In the genomic region with DNA sequence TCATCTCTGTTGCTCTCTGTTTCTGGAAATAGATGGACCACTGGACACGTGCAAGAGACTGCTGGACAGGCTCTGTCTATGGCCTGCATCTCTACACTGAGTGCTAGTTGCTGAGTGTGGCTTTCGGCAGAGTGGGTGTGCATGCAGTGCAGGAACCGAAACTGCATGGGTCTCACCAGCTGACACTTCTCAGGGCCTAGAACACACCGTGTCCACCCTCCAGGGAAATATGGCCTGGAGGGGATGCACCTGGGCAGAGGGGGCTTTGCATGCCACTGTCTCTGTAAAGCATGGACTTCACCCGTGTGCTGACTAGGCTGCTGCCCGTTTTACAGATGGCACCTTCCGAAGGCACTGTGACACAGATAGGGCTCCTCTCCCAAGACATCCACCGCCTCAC, we compare ENCODE assay signal across 27 mouse cellular contexts. TPM values are rescaled to one million over a fixed set of nuclear protein-coding genes. Genes with fewer than 3 reads are reported as not detected.
A peak's percentile ranks its signal among the peaks of the same experiment; 100 is the strongest.
DNase-seq lines count a peak whose midpoint lies in the region; ATAC-seq and TF ChIP-seq lines count a peak whose summit lies in the region.
"Had no signal": no experiment of that assay in that cellular context is flagged by ENCODE, and none has a peak within 500 bp of the region (broad histone marks: within the 10 kb centered on the region; RNA-seq: fewer than 3 reads in every experiment).

No protein-coding gene starts in this region.

- dilution Hi-C loops in CH12.LX (cut with MboI; ENCODE audit: extremely low pct_ligation_motif_present, extremely low pct_unique_long_range_greater_than_20kb, low sequenced_read_pairs) = no loop called here

- H3K27ac ChIP-seq in CH12.LX (ENCODE audit: insufficient read depth, low read depth) = peak overlapping the region; percentile 64
- H3K27ac ChIP-seq in stomach, postnatal 0 days (replicated peaks) = no peak overlapping the region
- H3K27ac ChIP-seq: embryonic facial prominence, embryonic 10.5 days; embryonic facial prominence, embryonic 12.5 days; forebrain, embryonic 13.5 days; forebrain, embryonic 15.5 days had no signal

- ATAC-seq in stomach, postnatal 0 days (ENCODE audit: low FRiP score, low TSS enrichment) = no peak
- ATAC-seq: CD4-positive, CD25-positive, alpha-beta regulatory T cell, adult 4 months; forebrain, embryonic 13.5 days; forebrain, embryonic 15.5 days; forebrain, postnatal 0 days had no signal

- H3K79me2 ChIP-seq in CH12.LX (replicated peaks; ENCODE audit: control insufficient read depth, extremely low read depth, insufficient read depth, poor library complexity, severe bottlenecking) = no peaks in the 10 kb centered on the region

- no peak overlapping the region for H3K9ac ChIP-seq in CH12.LX (ENCODE audit: insufficient read depth, low read depth)
- H3K9ac ChIP-seq in stomach, postnatal 0 days (ENCODE audit: low read length) = no peak overlapping the region
- H3K9ac ChIP-seq: embryonic facial prominence, embryonic 12.5 days; forebrain, embryonic 13.5 days; forebrain, embryonic 15.5 days; forebrain, postnatal 0 days had no signal

- WGBS in stomach, postnatal 0 days = 87% methylated on average over 8 of the region's 8 CpGs

- H3K27me3 ChIP-seq in CH12.LX (replicated peaks) = no peaks in the 10 kb centered on the region
- no peaks in the 10 kb centered on the region for H3K27me3 ChIP-seq in stomach, postnatal 0 days (ENCODE audit: control insufficient read depth, insufficient read depth, low read length)
- H3K27me3 ChIP-seq: embryonic facial prominence, embryonic 12.5 days; forebrain, embryonic 13.5 days; forebrain, embryonic 15.5 days had no signal

- no peak for TF ChIP-seq POLR2A in CH12.LX (IDR thresholded peaks at IDR 0.05; ENCODE audit: low read depth, low read length)

- in situ Hi-C loops in CH12.LX (cut with MboI; ENCODE audit: low pct_ligation_motif_present, low pct_unique_long_range_greater_than_20kb, low sequenced_read_pairs) = no loop called here

- H3K4me1 ChIP-seq in CH12.LX (ENCODE audit: control insufficient read depth in 1 of 2, insufficient read depth in 2 of 2) = peaks cover 32 to 55% of the 10 kb centered on the region in 2 experiments
- H3K4me1 ChIP-seq in stomach, postnatal 0 days (replicated peaks; ENCODE audit: control insufficient read depth, insufficient read depth) = no peaks in the 10 kb centered on the region
- H3K4me1 ChIP-seq: embryonic facial prominence, embryonic 10.5 days; embryonic facial prominence, embryonic 12.5 days; forebrain, embryonic 13.5 days; forebrain, embryonic 15.5 days had no signal

- no peak for TF ChIP-seq CTCF in CH12.LX (conservative IDR thresholded peaks at IDR 0.05 in 1 of 2, IDR thresholded peaks at IDR 0.05 in 1 of 2; ENCODE audit: low read depth in 2 of 2, low read length in 2 of 2)
- no peak for TF ChIP-seq CTCF in stomach, postnatal 0 days (IDR thresholded peaks at IDR 0.05; ENCODE audit: low read depth)

- no peak for TF ChIP-seq RAD21 in CH12.LX (IDR thresholded peaks at IDR 0.05; ENCODE audit: low read depth, low read length)

- H3K9me3 ChIP-seq in CH12.LX (replicated peaks; ENCODE audit: low read length) = no peaks in the 10 kb centered on the region
- no peaks in the 10 kb centered on the region for H3K9me3 ChIP-seq in stomach, postnatal 0 days (ENCODE audit: control insufficient read depth, low read length)
- H3K9me3 ChIP-seq: embryonic facial prominence, embryonic 10.5 days; embryonic facial prominence, embryonic 12.5 days; forebrain, embryonic 13.5 days; forebrain, embryonic 15.5 days had no signal

- H3K4me2 ChIP-seq in CH12.LX (ENCODE audit: insufficient read depth, low read depth, poor library complexity, severe bottlenecking) = 0 out of 2 replicates have a peak overlapping the region, but pooled peaks have one; percentile 8
- H3K4me2 ChIP-seq in stomach, postnatal 0 days (replicated peaks; ENCODE audit: low read depth) = no peak overlapping the region
- H3K4me2 ChIP-seq: embryonic facial prominence, embryonic 12.5 days; forebrain, embryonic 13.5 days; forebrain, embryonic 15.5 days had no signal

- peaks cover 50 to 81% of the 10 kb centered on the region in 2 experiments for H3K36me3 ChIP-seq in CH12.LX (replicated peaks in 1 of 2; ENCODE audit: control insufficient read depth in 1 of 2, insufficient read depth in 1 of 2, low read length in 1 of 2)
- peaks cover 17% of the 10 kb centered on the region for H3K36me3 ChIP-seq in stomach, postnatal 0 days (ENCODE audit: control insufficient read depth, insufficient read depth, low read length)
- H3K36me3 ChIP-seq: forebrain, embryonic 15.5 days had no signal

- peak; percentile 85 for DNase-seq in heart, adult 11 months
- no peak for DNase-seq in heart, postnatal 25 days (ENCODE audit: low spot score)
- DNase-seq in A20 (ENCODE audit: low read depth, low spot score) = peak; percentile 52
- peak; percentile 75 for DNase-seq in CH12.LX (ENCODE audit: extremely low read depth)
- peak; percentile 11 for DNase-seq in stomach, postnatal 0 days (ENCODE audit: low spot score)
- no peak for DNase-seq in adrenal gland, adult 8-10 months
- no peak for DNase-seq in cerebellum, adult 9-10 months
- DNase-seq: adrenal gland, adult 2 months; adrenal gland, postnatal 14 days; adrenal gland, postnatal 36 days; cerebellum, adult 11-12 months; cerebellum, adult 2 months; cerebellum, adult 9-11 months; cerebellum, postnatal 14 days; cerebellum, postnatal 36 days; embryo, embryonic 11 days; forebrain, postnatal 0 days had no signal

- peak; percentile 87 for TF ChIP-seq EP300 in CH12.LX (IDR thresholded peaks at IDR 0.05; ENCODE audit: low read length)
- no peak for TF ChIP-seq EP300 in stomach, postnatal 0 days (optimal IDR thresholded peaks at IDR 0.05)

- H3K4me3 ChIP-seq in CH12.LX (replicated peaks in 1 of 3; ENCODE audit: low read depth in 2 of 3, low read length in 2 of 3, poor library complexity in 1 of 3) = peak overlapping the region in 1 of 3 experiments; percentile 17
- no peak overlapping the region for H3K4me3 ChIP-seq in stomach, postnatal 0 days (ENCODE audit: low read depth, low read length)
- H3K4me3 ChIP-seq: embryonic facial prominence, embryonic 10.5 days; embryonic facial prominence, embryonic 12.5 days; forebrain, embryonic 13.5 days; forebrain, embryonic 15.5 days had no signal

- intact Hi-C loops in heart, postnatal 25 days (cut with DNase I) = loop anchor here (10.0 kb wide), 1 partner anchor 1279 kb away; no protein-coding TSS in a partner anchor

TF ChIP-seq in CH12.LX, 34 proteins besides CTCF, POLR2A, EP300 and RAD21 (continues in another document):
- TF ChIP-seq ZC3H11A (IDR thresholded peaks at IDR 0.05; ENCODE audit: low read depth, low read length) = no peak
- TF ChIP-seq ZNF384 (IDR thresholded peaks at IDR 0.05; ENCODE audit: low read depth, low read length) = no peak
- TF ChIP-seq USF2 (conservative IDR thresholded peaks at IDR 0.05; ENCODE audit: low read depth, low read length) = no peak
- no peak for TF ChIP-seq TBP (conservative IDR thresholded peaks at IDR 0.05; ENCODE audit: low read depth, low read length)
- TF ChIP-seq UBTF (IDR thresholded peaks at IDR 0.05; ENCODE audit: low read depth, low read length) = no peak
- no peak for TF ChIP-seq JUN (IDR thresholded peaks at IDR 0.05; ENCODE audit: insufficient read depth, low read depth, low read length)
- no peak for TF ChIP-seq JUND (conservative IDR thresholded peaks at IDR 0.05; ENCODE audit: low read depth, low read length)
- peak; percentile 83 for TF ChIP-seq TCF12 (IDR thresholded peaks at IDR 0.05; ENCODE audit: low read depth, low read length)
- TF ChIP-seq NRF1 (IDR thresholded peaks at IDR 0.05; ENCODE audit: low read depth, low read length) = no peak
- TF ChIP-seq PAX5 (IDR thresholded peaks at IDR 0.05; ENCODE audit: low read length) = no peak
- no peak for TF ChIP-seq USF1 (IDR thresholded peaks at IDR 0.05; ENCODE audit: low read depth, low read length)
- no peak for TF ChIP-seq KAT2A (IDR thresholded peaks at IDR 0.05; ENCODE audit: insufficient replicate concordance, low read length)
- TF ChIP-seq ETS1 (conservative IDR thresholded peaks at IDR 0.05; ENCODE audit: low read depth, low read length) = peak; percentile 95
- TF ChIP-seq ZKSCAN1 (IDR thresholded peaks at IDR 0.05; ENCODE audit: borderline replicate concordance, low read depth, low read length) = no peak
- TF ChIP-seq CHD2 (IDR thresholded peaks at IDR 0.05; ENCODE audit: low read length) = no peak
- TF ChIP-seq IRF4 (IDR thresholded peaks at IDR 0.05; ENCODE audit: low read depth, low read length) = peak; percentile 95
- TF ChIP-seq HCFC1 (IDR thresholded peaks at IDR 0.05; ENCODE audit: low read depth, low read length) = no peak
- peak; percentile 61; the same call in 1 of the 2 replicates for TF ChIP-seq MXI1 (IDR thresholded peaks at IDR 0.05; ENCODE audit: low read depth, low read length)
- no peak for TF ChIP-seq ELF1 (IDR thresholded peaks at IDR 0.05; ENCODE audit: low read depth, low read length)
- TF ChIP-seq BHLHE40 (IDR thresholded peaks at IDR 0.05; ENCODE audit: low read depth, low read length) = peak; percentile 91
- peak; percentile 60; the same call in 1 of the 2 replicates for TF ChIP-seq MEF2A (IDR thresholded peaks at IDR 0.05; ENCODE audit: borderline replicate concordance, low read depth, low read length)
- TF ChIP-seq MAZ (IDR thresholded peaks at IDR 0.05; ENCODE audit: low read depth, low read length) = no peak
- no peak for TF ChIP-seq ZMIZ1 (IDR thresholded peaks at IDR 0.05; ENCODE audit: low read depth, low read length)
- TF ChIP-seq MYC (IDR thresholded peaks at IDR 0.05; ENCODE audit: low read depth, low read length) = peak; percentile 74
- TF ChIP-seq E2F4 (IDR thresholded peaks at IDR 0.05; ENCODE audit: insufficient replicate concordance, low read depth, low read length) = no peak
- peak; percentile 72; the same call in 1 of the 2 replicates for TF ChIP-seq SIN3A (IDR thresholded peaks at IDR 0.05; ENCODE audit: low read length)
- TF ChIP-seq SMC3 (IDR thresholded peaks at IDR 0.05; ENCODE audit: low read depth, low read length) = no peak
- TF ChIP-seq POLR2AphosphoS2 (IDR thresholded peaks at IDR 0.05; ENCODE audit: low read depth, low read length) = no peak

RNA-seq across cellular contexts. Expression of a gene that starts 11.8 kb away (rescaled TPM):
- not detected for total RNA-seq in heart, postnatal 25 days (2021)
- 0.17 TPM in 1 of 2 replicates, not detected in the other for total RNA-seq in CH12.LX (2012; rRNA removed)
- total RNA-seq in CH12.LX (2014; rRNA removed) = not detected in 2 replicates
- polyA plus RNA-seq in CH12.LX (2012; ENCODE audit: insufficient read length, low read depth) = 0.18 TPM in 1 of 2 replicates, not detected in the other
- 0.04 and 0.08 TPM in 2 replicates for polyA plus RNA-seq in stomach, postnatal 0 days (2015; fragmentation: Nextera tagmentation; extraction: Ambion mirVana)
- total RNA-seq in adrenal gland, adult 8-10 months (2022) = not detected
- total RNA-seq: adrenal gland, adult 2 months; adrenal gland, postnatal 14 days; adrenal gland, postnatal 36 days; common myeloid progenitor, adult 5-6 weeks; forebrain, postnatal 0 days; MEL had no signal
- polyA plus RNA-seq: adrenal gland, adult 2 months; CD4-positive, CD25-positive, alpha-beta regulatory T cell, adult 4 months; forebrain, embryonic 13.5 days; forebrain, embryonic 15.5 days had no signal

RNA-seq across cellular contexts. Expression of a gene that starts 55.0 kb away (rescaled TPM):
- not detected for total RNA-seq in heart, postnatal 25 days (2021)
- total RNA-seq in CH12.LX (2012; rRNA removed) (not detected in 2 replicates), CH12.LX (2014; rRNA removed) (not detected in 2 replicates)
- not detected in 2 replicates for polyA plus RNA-seq in CH12.LX (2012; ENCODE audit: insufficient read length, low read depth)
- polyA plus RNA-seq in stomach, postnatal 0 days (2015; fragmentation: Nextera tagmentation; extraction: Ambion mirVana) = not detected in 2 replicates
- total RNA-seq in adrenal gland, adult 8-10 months (2022) = not detected
- total RNA-seq: adrenal gland, adult 2 months; adrenal gland, postnatal 14 days; adrenal gland, postnatal 36 days; common myeloid progenitor, adult 5-6 weeks; ES-E14; forebrain, postnatal 0 days; MEL had no signal
- polyA plus RNA-seq: adrenal gland, adult 2 months; CD4-positive, CD25-positive, alpha-beta regulatory T cell, adult 4 months; cerebellum, adult 2 months; embryonic facial prominence, embryonic 10.5 days; embryonic facial prominence, embryonic 12.5 days; embryonic facial prominence, embryonic 14.5 days; forebrain, embryonic 11.5 days; forebrain, embryonic 13.5 days; forebrain, embryonic 15.5 days; forebrain, postnatal 0 days had no signal

Comparison
In these comparisons a context has a peak if more than half of its experiments do, and no peak if none do; other contexts are left out.
1. DNase-seq: peak in heart, adult 11 months (single experiment), A20 (single experiment), CH12.LX (single experiment) and stomach, postnatal 0 days (single experiment); none in heart, postnatal 25 days (single experiment), adrenal gland, adult 8-10 months (single experiment) and cerebellum, adult 9-10 months (single experiment).